Mouse (Mus musculus): Measurements from ENCODE around the gene Zc3h7b.
A peak's percentile ranks its signal among the peaks of the same experiment; 100 is the strongest.

Gene Zc3h7b

GRCm38 (mm10) chr15:81796228-81796627, 51.4 kb downstream of the Zc3h7b start:
- peak; percentile 44 for DNase-seq (ENCODE audit: low spot score)

GRCm38 (mm10) chr15:81797861-81798260, 53.0 kb downstream of the Zc3h7b start:
- DNase-seq (ENCODE audit: low spot score), result no peak

- no peak for DNase-seq (ENCODE audit: low spot score)
Measured at GRCm38 (mm10) chr15:81798421-81798820, 53.6 kb downstream of the Zc3h7b start.

GRCm38 (mm10) chr15:81800391-81800790, 55.5 kb downstream of the Zc3h7b start:
- no peak for DNase-seq (ENCODE audit: low spot score)

DNA sequence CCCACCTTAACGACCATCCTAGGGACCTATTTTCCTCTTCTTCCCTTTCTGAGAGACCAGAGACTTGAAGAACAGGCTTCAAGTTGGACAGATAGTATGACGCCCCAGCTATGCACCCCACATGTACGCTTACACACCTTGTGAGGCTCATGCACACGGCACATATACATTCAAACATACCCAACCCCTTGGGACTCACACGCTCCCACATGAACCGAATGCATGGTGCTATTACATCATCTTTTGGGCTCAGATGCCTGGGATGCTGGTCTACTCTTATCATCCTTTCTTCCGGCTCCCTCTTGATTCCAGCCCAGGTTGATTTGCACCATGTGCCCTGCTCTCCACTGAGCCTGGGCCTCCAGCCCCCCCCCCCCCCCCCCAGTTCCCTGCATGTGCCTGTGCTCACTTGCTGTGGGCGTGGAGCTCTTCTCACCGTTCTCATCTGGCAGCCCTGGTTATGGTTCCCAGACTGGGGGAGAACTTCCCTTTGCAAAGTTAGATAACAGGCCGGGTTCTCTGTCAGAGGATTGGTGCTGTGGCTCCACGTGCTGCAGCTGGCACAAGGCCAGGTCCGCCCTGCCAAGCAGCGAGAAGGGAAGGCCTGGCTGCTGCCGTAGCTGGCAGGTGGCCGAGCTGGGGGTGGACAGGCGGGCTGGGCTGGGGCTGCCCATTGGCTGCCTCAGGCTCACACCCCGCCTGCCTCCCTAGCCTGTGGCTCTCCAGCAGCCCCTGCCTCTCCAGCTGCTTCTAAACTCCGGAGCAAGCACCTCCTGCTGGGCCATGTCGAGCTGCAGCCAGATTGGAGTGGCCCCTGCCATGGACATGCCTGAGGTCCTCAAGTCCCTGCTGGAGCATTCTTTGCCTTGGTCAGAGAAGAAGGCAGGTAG, 57.4 kb downstream of the Zc3h7b start, which contains the start of gene Tef:
Gene Tef, plus strand, starts transcription at position 421 of the 890 bp plus-strand sequence.
- DNase-seq (ENCODE audit: low spot score), result peak; percentile 100

DNA sequence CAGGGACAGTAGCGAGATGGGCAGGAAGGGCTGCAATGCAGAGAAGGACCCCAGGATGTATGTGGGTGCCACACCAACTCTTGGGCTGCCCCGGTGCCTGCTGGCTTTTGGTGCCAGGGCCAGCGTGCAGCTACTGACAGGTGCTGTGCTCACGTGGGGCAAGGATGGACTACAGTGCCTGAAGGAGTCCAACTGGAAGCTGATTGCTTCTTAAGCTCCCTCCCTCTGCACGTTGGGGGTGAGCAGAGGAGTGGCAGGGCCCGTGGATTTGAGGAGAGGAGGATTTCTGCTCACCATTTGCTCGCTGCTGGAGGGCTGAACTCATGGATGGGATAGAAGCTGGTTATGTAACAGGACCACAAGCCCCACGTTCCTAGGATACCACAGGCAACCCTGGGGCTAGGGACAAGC, 58.1 kb downstream of the Zc3h7b start:
- DNase-seq (ENCODE audit: low spot score), result no peak

DNA sequence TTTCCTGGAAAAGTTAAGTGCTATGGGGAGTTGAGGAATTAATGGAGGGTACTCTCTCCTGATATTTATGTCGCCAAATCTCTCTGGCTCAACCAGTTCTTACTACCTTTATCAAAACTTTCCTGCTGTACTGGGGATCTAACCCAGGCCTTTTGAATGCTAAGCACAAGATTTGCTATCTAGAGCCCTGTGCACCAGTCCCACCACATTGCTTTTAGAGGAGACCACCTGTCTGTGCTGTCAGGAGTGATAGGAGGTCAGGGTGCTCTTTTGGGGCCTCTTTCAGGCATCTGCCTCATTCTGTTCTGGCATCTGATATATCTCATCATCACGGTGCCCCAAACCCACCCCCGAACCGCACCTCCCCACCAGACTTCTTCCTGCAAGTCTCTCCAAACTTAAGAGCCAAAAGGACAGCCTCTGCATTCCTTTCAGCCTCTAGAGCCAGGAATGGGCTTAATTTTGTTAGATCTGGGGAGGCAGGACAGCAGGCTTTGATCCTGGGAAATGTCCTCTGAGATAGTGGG, 58.6 kb downstream of the Zc3h7b start:
- DNase-seq (ENCODE audit: low spot score), result no peak

DNA sequence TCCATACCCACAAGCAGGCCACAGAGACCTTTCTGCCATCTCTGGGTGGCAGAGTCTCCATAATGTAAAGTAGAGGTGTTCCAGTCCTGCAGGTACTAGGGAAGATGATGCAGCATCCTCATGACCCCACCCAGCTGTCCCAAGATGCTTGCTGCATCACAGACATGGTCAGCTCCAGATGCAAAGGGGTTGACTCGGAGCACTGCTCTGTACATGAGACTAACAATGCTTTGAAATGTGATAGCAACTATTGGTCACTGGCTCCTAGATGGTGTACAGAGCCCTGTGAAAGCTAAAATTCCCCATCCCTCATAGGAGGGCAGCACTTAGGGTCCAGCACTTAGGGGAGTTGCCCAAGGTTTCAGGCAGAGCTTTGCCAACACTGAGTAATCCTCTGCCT, 59.3 kb downstream of the Zc3h7b start:
- DNase-seq (ENCODE audit: low spot score), result no peak

GRCm38 (mm10) chr15:81804883-81805282, 60.0 kb downstream of the Zc3h7b start:
- no peak for DNase-seq (ENCODE audit: low spot score)

DNA sequence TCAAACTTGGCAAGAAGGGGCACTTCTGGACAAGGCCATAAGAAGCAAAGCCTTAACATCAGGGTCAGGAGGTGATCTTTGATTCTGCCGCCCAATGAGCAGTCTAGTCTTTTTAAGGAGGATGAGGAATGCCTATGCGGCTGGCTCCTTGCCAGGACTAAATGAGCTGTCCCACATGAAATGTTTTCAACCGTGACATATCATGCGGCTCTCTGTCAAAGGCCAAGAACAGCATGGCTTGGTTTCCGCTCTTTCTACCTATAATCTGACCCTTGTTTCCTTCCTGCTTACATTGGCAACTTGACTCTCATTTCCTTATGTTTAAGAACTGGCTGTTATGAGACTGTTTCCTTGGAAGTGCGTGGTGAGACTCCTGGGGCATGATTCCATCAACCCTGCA, 60.8 kb downstream of the Zc3h7b start:
- peak; percentile 39 for DNase-seq (ENCODE audit: low spot score)

DNA sequence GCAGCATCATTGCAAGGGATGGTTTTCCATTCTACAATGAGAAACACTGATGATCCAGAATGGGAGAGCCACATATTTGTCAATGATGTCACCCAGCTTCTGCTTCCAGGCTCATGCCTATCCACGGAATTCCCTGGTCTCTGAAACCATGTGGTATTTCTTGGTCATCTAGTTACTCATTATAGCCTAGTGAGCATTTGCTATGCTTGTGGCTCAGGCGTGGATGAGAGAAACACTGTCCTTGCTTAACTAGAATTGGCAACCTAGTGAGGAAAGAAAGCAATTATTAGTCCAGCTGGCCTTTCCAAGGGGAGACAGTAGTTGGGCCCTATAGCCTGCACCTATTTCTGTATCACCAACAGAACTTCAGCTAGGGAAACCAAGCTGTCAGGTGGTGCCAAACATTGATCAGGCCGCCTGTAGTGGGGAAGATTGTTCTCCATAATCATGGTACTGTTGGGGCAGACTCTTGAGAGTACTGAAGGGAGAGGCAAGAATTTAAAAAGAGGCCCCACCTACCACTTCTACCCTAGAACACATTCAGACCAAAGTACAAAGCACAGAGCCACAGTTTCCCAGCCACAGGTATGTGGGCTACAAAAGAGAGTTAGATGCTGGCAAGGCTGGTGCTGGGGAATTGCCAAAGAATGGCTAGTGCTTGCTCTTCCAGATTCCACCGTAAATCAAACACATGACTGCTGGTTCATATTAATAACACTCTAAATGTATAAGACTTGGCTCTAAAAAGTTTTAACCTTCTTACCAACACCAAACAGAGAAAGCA, 62.0 kb downstream of the Zc3h7b start:
- no peak for DNase-seq (ENCODE audit: low spot score)

- no peak for DNase-seq (ENCODE audit: low spot score)
Measured at GRCm38 (mm10) chr15:81808799-81809198, 63.9 kb downstream of the Zc3h7b start.

DNA sequence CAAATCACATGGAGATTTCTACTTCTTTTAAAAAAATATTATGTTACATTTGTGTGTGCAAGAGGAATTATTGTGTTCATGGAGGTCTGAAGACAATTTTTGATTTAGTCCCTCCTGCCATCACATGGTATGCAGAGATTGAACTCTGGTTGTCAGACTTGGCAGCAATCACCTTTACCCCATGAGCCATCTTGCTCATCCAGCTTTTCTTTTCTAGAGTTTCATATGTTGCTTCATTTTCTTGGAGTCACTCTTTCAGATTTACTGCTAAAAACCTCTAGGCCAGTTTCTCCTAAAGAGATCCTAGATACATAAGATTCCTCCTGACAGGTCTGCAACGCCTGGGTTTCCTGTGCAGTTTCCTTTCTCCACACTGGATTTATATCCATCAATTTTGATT, 64.7 kb downstream of the Zc3h7b start:
- no peak for DNase-seq (ENCODE audit: low spot score)

GRCm38 (mm10) chr15:81810150-81810549, 65.3 kb downstream of the Zc3h7b start:
- DNase-seq (ENCODE audit: low spot score), result peak; percentile 95

DNA sequence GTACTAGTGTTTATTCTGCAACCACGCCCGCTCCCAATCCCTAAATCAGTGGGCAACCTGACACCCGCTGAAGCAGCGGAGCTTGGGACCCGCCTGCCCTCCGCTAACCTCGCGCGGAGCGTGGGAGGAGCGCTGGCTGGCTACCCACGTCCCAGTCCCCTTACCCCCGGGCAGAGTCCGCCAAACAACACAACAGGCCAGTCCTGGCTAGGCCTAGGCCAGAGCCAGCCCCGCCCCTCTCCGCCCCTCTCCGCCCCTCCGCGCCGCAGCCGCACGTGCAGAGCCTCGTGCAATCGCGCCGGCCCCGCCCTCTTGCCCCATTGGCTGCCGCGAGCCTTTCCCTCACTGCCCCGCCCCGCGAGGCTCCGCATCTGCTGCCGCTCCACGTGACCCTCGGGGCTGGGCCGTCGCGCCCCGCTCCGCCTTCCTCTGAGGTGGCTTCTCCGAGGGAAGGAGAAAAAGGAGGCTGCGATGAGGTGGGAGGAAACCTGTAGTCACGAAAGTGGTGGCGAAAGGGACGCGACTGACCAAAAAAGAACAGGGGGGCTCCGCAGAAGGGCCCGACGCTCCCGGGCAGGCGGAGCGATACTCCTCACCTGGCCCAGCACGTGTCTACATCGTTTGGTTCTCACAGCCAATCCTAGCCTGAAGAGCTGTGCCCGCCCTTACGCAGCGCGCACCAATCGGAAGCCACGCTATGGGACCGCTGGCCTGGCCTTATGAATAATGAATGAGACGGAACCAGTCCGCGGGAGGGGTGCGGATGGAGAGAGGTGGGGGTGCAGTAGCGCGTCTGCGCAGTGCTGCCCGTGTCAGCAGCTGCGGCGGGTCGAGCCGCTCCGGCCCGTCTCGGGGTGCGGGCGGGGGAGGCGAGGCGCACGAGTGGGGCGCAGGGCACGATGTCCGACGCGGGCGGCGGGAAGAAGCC, 66.1 kb downstream of the Zc3h7b start:
- DNase-seq (ENCODE audit: low spot score), result peak; percentile 100

GRCm38 (mm10) chr15:81811599-81811996, 66.7 kb downstream of the Zc3h7b start:
- DNase-seq (ENCODE audit: low spot score), result no peak

- DNase-seq (ENCODE audit: low spot score), result peak; percentile 78
Measured at GRCm38 (mm10) chr15:81812287-81812686, 67.4 kb downstream of the Zc3h7b start.

- DNase-seq (ENCODE audit: low spot score), result peak; percentile 65
Measured at GRCm38 (mm10) chr15:81812696-81813631, 68.1 kb downstream of the Zc3h7b start.

DNA sequence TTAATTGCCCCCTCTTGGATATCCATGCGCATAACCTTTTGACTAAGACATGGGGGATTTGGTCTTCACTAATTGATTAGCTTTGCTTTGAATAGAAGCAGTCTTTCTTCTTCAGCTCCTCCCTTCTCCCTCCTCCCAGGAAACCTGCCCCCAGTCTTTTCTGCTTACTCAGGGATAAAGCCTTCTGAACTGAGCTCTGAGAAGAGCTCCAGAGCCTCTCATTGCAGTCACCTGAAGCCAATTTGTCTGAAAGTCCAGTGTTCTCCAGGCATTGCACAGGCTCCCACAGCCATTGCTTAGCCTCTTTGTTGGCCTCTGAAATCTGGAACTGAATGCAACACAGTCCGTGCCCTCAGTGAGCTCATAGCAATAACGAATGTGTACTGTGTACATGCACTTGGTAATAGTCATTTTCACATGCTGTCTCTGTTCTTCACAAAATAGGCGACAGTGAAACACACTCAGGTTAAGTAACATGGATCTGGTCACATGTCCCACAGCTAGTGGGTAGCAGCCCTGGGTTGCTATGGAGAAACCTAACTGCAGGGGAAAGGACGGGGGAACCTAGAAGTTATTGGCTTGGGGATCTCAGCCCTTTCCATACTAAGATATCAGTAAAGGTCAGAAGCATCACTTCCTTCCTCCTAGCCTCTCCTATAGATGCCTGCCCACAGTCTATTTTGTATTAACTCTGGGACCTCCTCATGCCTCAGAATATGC, 69.3 kb downstream of the Zc3h7b start:
- peak; percentile 70 for DNase-seq (ENCODE audit: low spot score)

Measured in MN1 (cell line).